Mouse (Mus musculus) spleen, adult 2 months (tissue): ENCODE data around the gene Bri3. TPM values are rescaled to one million over a fixed set of nuclear protein-coding genes. Genes with fewer than 3 reads are reported as not detected.

Experiments used
- DNase-seq, 2 experiments: peaks; one replicate each; pipeline versions ENCODE4 v3.0.0 to v3.0.0-alpha.2; 2012 to 2021; ENCODE audit warnings: low spot score in 2 of 2, low read depth in 1 of 2
- H3K27ac ChIP-seq: fragments of 200-500 bp; 2 replicates; pipeline ENCODE4 v1.5.1; 2012; ENCODE audit warnings: low read length, inconsistent platforms; ENCODE audit not compliant: insufficient read depth
- H3K27me3 ChIP-seq: fragments of 200-500 bp; 2 replicates; pipeline ENCODE4 v1.6.1; 2012; ENCODE audit warnings: mild to moderate bottlenecking, moderate library complexity, low read length, inconsistent platforms; ENCODE audit not compliant: control insufficient read depth, insufficient read depth
- H3K36me3 ChIP-seq: fragments of 200-500 bp; 2 replicates; pipeline ENCODE4 v1.6.1; 2012; ENCODE audit warnings: mild to moderate bottlenecking, low read length, inconsistent platforms; ENCODE audit not compliant: control insufficient read depth, insufficient read depth
- H3K4me1 ChIP-seq: fragments of 200-500 bp; 2 replicates; pipeline ENCODE4 v1.6.1; 2011; ENCODE audit warnings: inconsistent platforms; ENCODE audit not compliant: control insufficient read depth, insufficient read depth, insufficient read length
- H3K4me3 ChIP-seq: fragments of 200-500 bp; 2 replicates; pipeline ENCODE4 v1.5.1; 2011; ENCODE audit warnings: mild to moderate bottlenecking, inconsistent platforms; ENCODE audit not compliant: insufficient read depth, insufficient read length; ENCODE audit errors: extremely low read depth
- CTCF ChIP-seq: fragments of 200-500 bp; IDR thresholded peaks from 2 replicates; pipeline ENCODE4 v1.5.1; 2011; ENCODE audit warnings: mild to moderate bottlenecking, inconsistent platforms; ENCODE audit not compliant: insufficient read depth, insufficient read length, insufficient replicate concordance; ENCODE audit errors: extremely low read depth
- POLR2A ChIP-seq: fragments of 200-500 bp; IDR thresholded peaks from 2 replicates; pipeline ENCODE4 v1.6.1; 2011; ENCODE audit warnings: low read depth, low read length, inconsistent platforms
- WGBS: fragments of 180-500 bp; shearing (Covaris S2); methylation state at CpG from one replicate; pipeline ENCODE4 v1.1.7; 2018; 5-methylcytosine and 5-hydroxymethylcytosine counted together
- polyA plus RNA-seq: library from polyadenylated mRNA; depleted of rRNA; stranded (reverse); fragments of >200 nt; gene quantifications from 2 replicates; pipeline ENCODE4 v1.2.3, GENCODE M21; 2012

The Bri3 gene
- polyA plus RNA-seq, 1 experiment, result 50.2 TPM

- no peaks in the 10 kb centered on the region for H3K27me3 ChIP-seq
- no peak for DNase-seq
- no peak overlapping the region for H3K27ac ChIP-seq
- 86% methylated on average over 5 of the region's 5 CpGs for WGBS
- peaks cover 18% of the 10 kb centered on the region; the same call in 1 of the 2 replicates for H3K4me1 ChIP-seq
- H3K36me3 ChIP-seq, result no peaks in the 10 kb centered on the region
- no peak for TF ChIP-seq POLR2A
- H3K4me3 ChIP-seq, result no peak overlapping the region
Measured at GRCm38 (mm10) chr5:144284599-144284998, 40.4 kb downstream of the Bri3 start.

- WGBS, result 39% methylated on average over 9 of the region's 9 CpGs
- Histone ChIP-seq H3K4me3 (no peak overlapping the region), H3K27ac (no peak overlapping the region), H3K36me3 (no peaks in the 10 kb centered on the region), H3K4me1 (peaks cover 18% of the 10 kb centered on the region; the same call in 1 of the 2 replicates), H3K27me3 (no peaks in the 10 kb centered on the region)
- TF ChIP-seq CTCF (no peak), POLR2A (no peak)
- DNase-seq, result no peak
Measured at GRCm38 (mm10) chr5:144286591-144287266, 42.5 kb downstream of the Bri3 start.

DNA sequence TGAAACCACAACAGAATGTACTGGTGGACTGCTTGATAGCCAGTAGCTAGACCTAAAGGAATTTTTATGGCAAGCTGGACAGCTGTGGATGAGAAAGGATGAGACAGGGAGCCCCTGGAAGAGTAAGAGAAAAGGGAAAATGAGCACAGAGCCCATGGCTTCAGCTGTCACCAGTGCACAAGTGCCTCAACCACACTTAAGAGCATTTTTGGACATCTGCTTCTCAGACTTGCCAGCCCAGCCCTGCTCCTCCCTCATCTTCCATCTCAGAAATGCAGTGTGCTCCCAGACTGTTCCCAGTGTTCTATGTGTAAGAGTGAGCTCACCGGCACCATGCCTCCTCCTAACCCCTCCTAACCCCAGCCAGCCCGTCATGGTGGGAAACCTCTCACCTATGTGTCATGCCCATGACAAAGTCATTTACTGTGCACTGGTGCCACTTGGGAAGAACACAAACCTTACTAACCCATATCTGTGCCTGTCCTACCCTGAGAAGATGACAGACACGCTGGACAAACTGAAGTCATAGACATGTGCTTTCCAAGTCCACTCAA lies 43.1 kb downstream of the Bri3 start:
- no peak overlapping the region for H3K4me3 ChIP-seq
- peaks cover 18% of the 10 kb centered on the region; the same call in 1 of the 2 replicates for H3K4me1 ChIP-seq
- no peaks in the 10 kb centered on the region for H3K27me3 ChIP-seq
- no peak for DNase-seq
- no peak overlapping the region for H3K27ac ChIP-seq
- 92% methylated on average over 3 of the region's 3 CpGs for WGBS
- H3K36me3 ChIP-seq, result no peaks in the 10 kb centered on the region
- TF ChIP-seq CTCF (no peak), POLR2A (no peak)

- DNase-seq, result no peak
- no peak overlapping the region for H3K27ac ChIP-seq
- 86% methylated on average over 9 of the region's 9 CpGs for WGBS
- peaks cover 8% of the 10 kb centered on the region; the same call in 1 of the 2 replicates for H3K4me1 ChIP-seq
- no peak overlapping the region for H3K4me3 ChIP-seq
- no peak for TF ChIP-seq POLR2A
- TF ChIP-seq CTCF, result no peak
- no peaks in the 10 kb centered on the region for H3K27me3 ChIP-seq
- no peaks in the 10 kb centered on the region for H3K36me3 ChIP-seq
Measured at GRCm38 (mm10) chr5:144288391-144288790, 44.2 kb downstream of the Bri3 start.

DNA sequence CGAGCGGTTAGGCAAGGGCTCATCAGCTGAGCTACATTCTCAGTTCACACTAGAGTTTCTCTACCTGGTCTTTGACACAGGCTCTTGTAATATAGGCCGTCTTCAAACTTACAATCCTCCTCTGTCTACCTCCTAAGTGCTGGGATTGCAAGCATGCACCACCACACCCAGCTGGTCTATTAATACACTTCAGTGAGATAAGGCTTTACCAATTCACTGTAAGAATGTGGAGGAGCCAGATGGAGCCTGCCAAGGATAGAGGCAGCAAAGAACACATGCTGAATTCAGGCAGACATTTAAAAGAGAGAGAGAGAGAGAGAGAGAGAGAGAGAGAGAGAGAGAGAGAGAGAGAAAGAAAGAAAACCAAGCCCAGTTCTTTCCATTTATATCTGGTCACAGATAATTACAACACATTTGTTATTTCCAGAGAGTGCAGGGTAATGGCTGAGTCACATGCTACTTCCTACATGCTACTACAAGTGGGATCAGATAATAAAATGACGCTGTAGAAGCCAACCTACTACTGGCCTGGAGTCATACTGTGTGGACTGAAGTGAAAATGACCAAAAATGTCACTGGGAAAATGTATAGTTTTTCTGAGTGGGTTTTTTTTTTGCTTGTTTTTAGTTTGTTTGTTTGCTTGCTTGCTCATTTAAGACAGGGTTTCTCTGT lies 45.7 kb downstream of the Bri3 start:
- Histone ChIP-seq H3K36me3 (no peaks in the 10 kb centered on the region), H3K4me1 (peaks cover 7% of the 10 kb centered on the region; the same call in 1 of the 2 replicates), H3K4me3 (no peak overlapping the region), H3K27ac (no peak overlapping the region), H3K27me3 (no peaks in the 10 kb centered on the region)
- no peak for DNase-seq
- no peak for TF ChIP-seq POLR2A
- no peak for TF ChIP-seq CTCF
- WGBS, result 80% methylated on average over 4 of the region's 4 CpGs

DNA sequence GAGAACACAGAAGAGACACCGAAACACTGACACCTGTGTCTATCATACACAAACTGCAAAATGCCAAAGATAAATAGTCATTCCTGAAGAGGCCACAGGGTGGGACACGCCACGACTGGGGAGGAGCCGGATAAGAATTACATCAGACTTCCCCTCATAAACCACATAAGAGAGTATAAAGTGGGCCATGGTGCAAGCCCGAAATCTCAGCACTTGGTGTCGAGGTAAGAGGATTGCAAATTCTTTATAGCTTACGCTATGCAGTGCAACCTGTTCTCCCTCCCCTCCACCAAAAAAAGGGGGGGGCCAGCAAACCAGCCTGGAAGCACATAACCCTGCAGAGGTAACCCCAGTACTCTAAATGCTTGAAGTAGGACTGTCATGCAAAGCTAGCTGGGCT lies 50.7 kb downstream of the Bri3 start:
- no peak for DNase-seq
- Histone ChIP-seq H3K27me3 (no peaks in the 10 kb centered on the region; the same call in 1 of the 2 replicates), H3K4me1 (no peaks in the 10 kb centered on the region), H3K36me3 (no peaks in the 10 kb centered on the region), H3K27ac (no peak overlapping the region), H3K4me3 (no peak overlapping the region)
- TF ChIP-seq POLR2A, result no peak
- TF ChIP-seq CTCF, result no peak
- WGBS, result 34% methylated on average over 7 of the region's 7 CpGs

DNA sequence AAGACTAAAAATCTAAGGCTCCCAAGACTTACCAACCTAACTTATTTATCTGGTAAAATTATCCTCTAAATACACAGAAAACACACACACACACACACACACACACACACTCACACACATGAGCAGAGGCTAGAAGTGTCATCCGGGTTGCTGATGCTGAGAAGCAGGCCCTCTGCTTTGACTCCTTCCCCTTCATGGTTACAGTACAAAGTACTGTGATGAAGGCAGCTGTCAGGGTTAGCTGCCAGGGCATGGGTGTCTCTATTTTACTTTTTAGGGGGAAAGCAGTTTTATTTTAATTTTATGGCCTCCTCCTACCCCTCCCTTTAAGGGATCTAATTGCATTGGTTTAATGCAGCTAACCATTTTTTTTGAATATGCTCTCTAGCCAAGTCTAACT lies 51.1 kb downstream of the Bri3 start:
- Histone ChIP-seq H3K27ac (no peak overlapping the region), H3K4me1 (no peaks in the 10 kb centered on the region), H3K4me3 (no peak overlapping the region), H3K27me3 (no peaks in the 10 kb centered on the region; the same call in 1 of the 2 replicates), H3K36me3 (no peaks in the 10 kb centered on the region)
- 77% methylated on average over 1 of the region's 1 CpGs for WGBS
- no peak for TF ChIP-seq CTCF
- no peak for TF ChIP-seq POLR2A
- DNase-seq, result no peak
